Mouse (Mus musculus) cerebellum, postnatal 36 days (tissue): ENCODE data around the gene Nav2.

Experiments
- DNase-seq, 2 experiments: peaks; one replicate each; pipeline ENCODE4 v3.0.0; 2021 to 2022; ENCODE audit warnings: mixed read lengths in 2 of 2

The Nav2 gene

GRCm38 (mm10) chr7:49210721-49211120, 302.2 kb downstream of the Nav2 start:
- no peak for DNase-seq

GRCm38 (mm10) chr7:49213011-49213410, 304.5 kb downstream of the Nav2 start:
- peak; percentile 59 to 65 for DNase-seq

- DNase-seq = no peak
Measured at GRCm38 (mm10) chr7:49217786-49218185, 309.3 kb downstream of the Nav2 start.

- DNase-seq = no peak
Measured at GRCm38 (mm10) chr7:49225741-49226140, 317.2 kb downstream of the Nav2 start.

- DNase-seq = no peak
Measured at GRCm38 (mm10) chr7:49232969-49233368, 324.5 kb downstream of the Nav2 start.

GRCm38 (mm10) chr7:49234288-49234687, 325.8 kb downstream of the Nav2 start:
- no peak for DNase-seq

- no peak for DNase-seq
Measured at GRCm38 (mm10) chr7:49235271-49235681, 326.8 kb downstream of the Nav2 start.

GRCm38 (mm10) chr7:49235821-49236220, 327.3 kb downstream of the Nav2 start:
- DNase-seq = no peak

GRCm38 (mm10) chr7:49240461-49240860, 331.9 kb downstream of the Nav2 start:
- DNase-seq = no peak

- DNase-seq = no peak
Measured at GRCm38 (mm10) chr7:49241229-49241751, 332.8 kb downstream of the Nav2 start.

- DNase-seq = no peak
Measured at GRCm38 (mm10) chr7:49242261-49242660, 333.7 kb downstream of the Nav2 start.

- no peak for DNase-seq
Measured at GRCm38 (mm10) chr7:49243079-49243478, 334.6 kb downstream of the Nav2 start.

- DNase-seq = peak; percentile 92 to 95
Measured at GRCm38 (mm10) chr7:49245537-49246239, 337.2 kb downstream of the Nav2 start.

GRCm38 (mm10) chr7:49246240-49246578, 337.7 kb downstream of the Nav2 start:
- DNase-seq = no peak

GRCm38 (mm10) chr7:49246584-49247481, 338.3 kb downstream of the Nav2 start:
- DNase-seq = peak; percentile 62 to 63

GRCm38 (mm10) chr7:49247744-49248331, 339.3 kb downstream of the Nav2 start:
- DNase-seq = peak; percentile 82 to 87

- peak; percentile 65 to 66 for DNase-seq
Measured at GRCm38 (mm10) chr7:49248333-49249086, 340.0 kb downstream of the Nav2 start.

GRCm38 (mm10) chr7:49249462-49249861, 340.9 kb downstream of the Nav2 start:
- peak; percentile 32 to 34 for DNase-seq

- DNase-seq = peak; percentile 90 to 95
Measured at GRCm38 (mm10) chr7:49249996-49250395, 341.5 kb downstream of the Nav2 start.

GRCm38 (mm10) chr7:49250581-49251307, 342.2 kb downstream of the Nav2 start:
- no peak for DNase-seq

- no peak for DNase-seq
Measured at GRCm38 (mm10) chr7:49251308-49251638, 342.8 kb downstream of the Nav2 start.

GRCm38 (mm10) chr7:49252444-49252843, 343.9 kb downstream of the Nav2 start:
- DNase-seq = no peak
